Mouse (Mus musculus): ENCODE results near the gene Fam178b. TPM values are rescaled to one million over a fixed set of nuclear protein-coding genes. Genes with fewer than 3 reads are reported as not detected.
"Not testable (repeated sequence)": the region's sequence is repeated elsewhere in the genome, so short reads cannot be mapped to it uniquely, and the experiment has no call there.

Gene Fam178b
- total RNA-seq, 2 experiments from 2014 or later, result not detected

DNA sequence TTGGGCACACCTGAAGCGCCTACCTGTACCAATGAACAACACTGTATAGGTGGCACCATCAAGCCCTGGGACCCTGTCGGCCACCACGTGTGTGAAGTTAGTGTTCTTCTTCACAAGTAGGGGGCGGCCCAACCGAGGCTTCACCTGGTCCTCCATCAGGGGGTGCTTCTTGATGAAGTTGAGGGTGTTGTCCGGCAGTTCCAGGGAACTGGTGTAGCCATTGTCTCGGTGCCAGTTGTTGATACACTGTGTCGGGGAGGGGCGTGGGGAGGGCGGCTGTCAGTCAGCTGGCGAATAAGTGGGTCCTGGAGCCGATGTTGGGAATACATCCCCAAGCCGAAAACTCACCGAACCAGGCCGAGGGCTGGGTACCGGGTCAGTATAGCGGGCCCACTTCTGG is 131.1 kb downstream of the Fam178b start:
- intact Hi-C loops (cut with DNase I), result loop anchor here (10.0 kb wide), 1 partner anchor 83 kb away; no protein-coding TSS in a partner anchor
- no peak for DNase-seq

DNA sequence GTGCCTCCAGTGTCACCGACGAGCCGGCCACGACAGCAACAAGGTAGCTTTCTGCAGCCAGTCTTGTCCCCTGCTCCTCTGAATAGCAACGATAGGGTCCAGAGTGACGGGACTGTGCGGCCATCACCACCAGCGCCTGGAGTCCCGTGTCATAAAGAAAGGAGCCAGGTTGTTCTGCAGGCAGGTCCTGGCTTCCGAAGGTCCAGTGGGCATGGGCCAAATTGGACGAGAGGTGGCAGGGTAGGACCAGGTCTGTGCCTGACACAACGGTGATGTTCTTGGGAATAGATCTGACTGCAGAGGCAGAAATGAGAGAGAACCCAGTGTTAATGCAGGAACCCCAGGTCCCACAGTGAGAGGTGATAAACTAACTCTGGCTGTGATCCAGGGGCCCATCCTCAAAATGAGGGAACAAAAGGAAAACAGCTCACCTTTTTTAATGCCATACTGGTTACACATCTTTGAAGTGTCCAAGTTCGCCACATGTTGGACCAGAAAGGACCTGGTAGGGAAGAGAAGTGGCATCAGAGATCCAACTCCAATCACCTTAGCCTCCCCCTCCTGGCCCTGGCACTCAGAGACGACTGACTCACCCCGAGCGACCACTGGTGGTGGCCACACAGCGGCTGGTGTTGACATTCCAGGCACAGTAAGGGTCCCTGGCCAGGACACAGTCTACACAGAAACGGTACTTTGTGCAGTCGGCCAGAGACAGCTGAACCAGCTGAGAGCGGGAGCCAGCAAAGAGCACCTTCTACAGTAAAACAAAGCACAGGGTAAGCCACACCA is 132.7 kb downstream of the Fam178b start:
- DNase-seq, result no peak
- intact Hi-C loops (cut with DNase I), result loop anchor here (10.0 kb wide), 1 partner anchor 85 kb away; no protein-coding TSS in a partner anchor

DNA sequence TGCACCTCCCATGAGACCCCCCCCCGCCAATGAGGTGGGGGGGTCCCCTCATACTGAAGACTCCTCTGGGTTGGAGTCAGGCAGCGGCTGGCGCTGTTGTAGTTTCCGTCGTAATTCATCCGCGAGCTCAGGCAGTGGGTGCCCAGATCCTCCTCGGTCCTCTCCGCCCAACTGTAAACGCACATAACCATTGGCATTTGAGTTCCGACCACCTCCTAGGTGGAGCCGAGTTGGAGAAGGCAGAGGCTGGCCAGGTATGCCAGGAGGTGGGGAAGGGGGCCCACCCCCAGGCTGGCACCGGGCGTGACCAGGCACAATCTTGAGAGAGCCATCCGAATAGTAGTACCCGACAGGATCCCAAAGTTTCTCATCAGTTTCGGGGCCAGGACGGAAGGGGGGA is 133.5 kb downstream of the Fam178b start:
- intact Hi-C loops (cut with DNase I), result loop anchor here (5.0 kb wide), 1 partner anchor 143 kb away; the partner anchor contains the start of gene Cox5b

DNA sequence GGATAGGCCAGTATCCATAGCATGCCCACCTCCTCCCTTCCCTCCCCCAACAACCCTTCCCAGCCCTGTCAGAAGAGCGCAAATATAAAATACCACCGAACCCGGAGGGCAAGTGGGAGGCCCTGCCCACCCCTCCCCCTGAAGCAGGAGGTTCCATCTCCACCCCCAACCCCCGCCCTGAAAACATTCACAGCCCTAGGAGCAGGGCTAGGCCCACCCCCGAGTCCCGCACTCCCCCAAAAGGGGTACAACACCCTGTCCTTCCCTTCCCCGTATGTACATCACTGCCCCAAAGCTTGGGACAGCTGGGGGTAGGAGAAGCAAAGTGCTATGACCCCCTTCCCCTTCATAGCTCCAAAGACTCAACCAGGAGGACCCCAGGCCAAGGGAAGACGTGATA is 134.2 kb downstream of the Fam178b start:
- intact Hi-C loops (cut with DNase I), result loop anchor here (5.0 kb wide), 1 partner anchor 144 kb away; the partner anchor contains the start of gene Cox5b

More for the DNA sequence above, 133.5 kb downstream of the Fam178b start:
- no peak for DNase-seq

GRCm38 (mm10) chr1:36547981-36548598 is 134.9 kb downstream of the Fam178b start:
- peak; percentile 66 for DNase-seq
- intact Hi-C loops (cut with DNase I), result loop anchor here (5.0 kb wide), 1 partner anchor 144 kb away; the partner anchor contains the start of gene Cox5b

More for the DNA sequence above, 134.2 kb downstream of the Fam178b start:
- no peak for DNase-seq

DNA sequence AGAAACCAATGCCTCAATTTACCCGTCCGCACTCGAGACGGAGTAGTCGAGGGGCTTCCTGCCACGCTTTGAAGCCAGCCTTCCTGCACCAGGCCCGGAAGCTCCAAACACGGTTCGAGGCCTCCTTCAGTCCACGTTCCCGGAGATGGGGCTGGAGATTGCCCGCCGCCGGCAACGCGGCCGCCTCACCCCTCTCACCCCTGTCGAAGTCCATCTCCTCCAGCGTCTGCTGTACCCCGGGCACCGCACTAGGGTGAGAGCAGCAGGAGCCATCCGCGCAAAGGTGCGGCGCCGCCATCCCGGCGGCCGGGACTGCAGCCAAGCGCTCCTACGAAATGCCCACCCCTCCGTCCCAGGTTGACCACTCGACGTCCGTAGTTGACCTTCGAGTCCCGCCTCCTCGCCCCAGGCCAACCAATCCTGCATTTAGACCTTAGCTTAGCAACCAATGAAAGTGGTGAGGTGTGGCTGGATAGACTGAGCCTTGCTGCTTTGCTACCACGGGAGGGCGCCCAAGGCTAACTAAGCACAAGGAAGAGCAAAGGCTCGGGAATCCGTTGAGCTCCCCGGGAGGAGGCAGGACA is 136.0 kb downstream of the Fam178b start, which contains the start of gene Ankrd39:
Ankrd39 (minus strand) TSS at position 558 of the 584 bp plus-strand sequence.
- intact Hi-C loops (cut with DNase I), result loop anchor here (5.0 kb wide), 1 partner anchor 145 kb away; the partner anchor contains the start of gene Cox5b
- peak; percentile 99 for DNase-seq

- intact Hi-C loops (cut with DNase I), result loop anchor here (5.0 kb wide), 1 partner anchor 146 kb away; the partner anchor contains the start of gene Cox5b
- DNase-seq, result no peak
These were observed 137.0 kb downstream of the Fam178b start for GRCm38 (mm10) chr1:36545845-36546600.

GRCm38 (mm10) chr1:36545382-36545781 is 137.6 kb downstream of the Fam178b start:
- intact Hi-C loops (cut with DNase I), result loop anchor here (5.0 kb wide), 1 partner anchor 147 kb away; the partner anchor contains the start of gene Cox5b

DNA sequence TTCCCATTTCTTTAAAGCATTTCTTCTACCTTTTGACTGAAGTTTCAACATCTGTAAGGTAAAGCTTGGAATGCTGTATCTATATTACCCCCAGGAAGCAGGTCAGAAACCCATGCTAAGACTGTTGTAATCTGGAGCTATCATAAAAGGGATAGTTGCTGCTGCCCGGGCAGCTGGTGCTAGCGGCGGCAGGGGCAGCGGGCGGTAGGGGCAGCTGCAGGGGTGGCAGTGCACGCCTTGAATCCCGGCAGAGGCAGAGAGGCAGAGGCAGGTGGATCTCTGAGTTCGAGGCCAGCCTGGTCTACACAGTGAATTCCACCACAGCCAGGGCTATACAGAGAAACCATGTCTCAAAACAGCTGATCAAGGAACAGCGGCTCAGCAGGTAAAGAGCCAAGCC is 140.1 kb downstream of the Fam178b start:
- intact Hi-C loops (cut with DNase I), result no loop called here
- no peak for DNase-seq

More at GRCm38 (mm10) chr1:36545382-36545781, 137.6 kb downstream of the Fam178b start:
- no peak for DNase-seq

- intact Hi-C loops (cut with DNase I), result no loop called here
- DNase-seq, result peak; percentile 64
These were observed 141.1 kb downstream of the Fam178b start for GRCm38 (mm10) chr1:36541844-36542243.

DNA sequence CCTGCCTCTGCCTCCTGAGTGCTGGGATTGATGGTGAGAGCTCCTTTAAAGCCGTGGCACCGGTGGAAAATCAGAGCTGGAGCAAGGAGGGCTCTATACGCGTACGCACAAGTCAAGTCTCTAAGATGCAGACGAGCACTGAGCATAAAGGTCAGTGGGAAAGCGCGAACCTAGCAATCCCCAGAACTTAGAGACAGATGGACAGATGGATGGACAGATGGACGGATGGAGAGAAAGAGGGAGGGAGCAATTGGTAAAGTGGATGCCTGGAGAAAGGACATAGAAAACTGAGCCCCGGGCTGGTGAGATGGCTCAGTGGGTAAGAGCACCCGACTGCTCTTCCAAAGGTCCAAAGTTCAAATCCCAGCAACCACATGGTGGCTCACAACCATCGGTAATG is 142.2 kb downstream of the Fam178b start:
- no peak for DNase-seq
- intact Hi-C loops (cut with DNase I), result no loop called here

DNA sequence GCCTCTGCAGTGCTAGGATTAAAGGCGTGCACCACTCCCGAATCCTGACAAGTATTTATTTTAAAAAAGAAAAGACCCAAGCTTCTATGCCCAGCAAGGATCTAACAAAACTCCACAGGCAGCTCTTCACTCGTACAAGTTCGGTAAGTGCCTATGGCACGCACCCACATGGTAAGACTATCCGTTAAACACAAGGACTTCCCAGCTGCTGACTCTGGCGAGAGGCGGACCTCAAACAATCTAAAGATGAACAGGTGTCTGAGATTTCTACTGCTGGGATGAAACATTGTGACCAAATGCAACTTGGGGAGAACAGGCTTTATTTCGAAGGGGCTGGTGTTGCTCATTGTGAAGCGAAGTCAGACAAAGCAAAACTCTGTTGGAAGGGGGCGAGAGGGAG is 142.9 kb downstream of the Fam178b start:
- no peak for DNase-seq
- intact Hi-C loops (cut with DNase I), result no loop called here

DNA sequence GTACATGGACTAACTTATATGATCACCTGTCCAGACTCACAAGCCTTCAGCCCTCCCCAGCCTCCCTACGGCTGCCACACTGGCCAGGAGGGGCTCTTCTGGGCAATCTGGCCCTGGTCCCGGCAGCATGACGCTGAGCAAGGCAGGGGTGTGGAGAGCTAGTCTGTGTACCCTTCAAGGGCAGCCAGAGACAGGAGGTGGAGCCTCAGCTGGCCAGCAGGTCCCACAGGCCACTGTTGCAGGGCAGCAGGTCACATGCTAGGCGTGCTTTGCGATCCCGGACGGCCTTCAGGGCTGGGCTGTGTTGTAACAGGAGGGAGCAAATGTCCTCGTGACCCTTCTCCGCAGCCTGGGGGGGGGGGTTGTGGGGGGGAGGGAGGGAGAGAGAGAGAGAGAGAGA is 143.8 kb downstream of the Fam178b start, which contains the start of gene Gm42417:
Gm42417 (minus strand) TSS at position 244 of the 400 bp plus-strand sequence.
- intact Hi-C loops (cut with DNase I), result no loop called here
- peak; percentile 69 for DNase-seq

- DNase-seq, result no peak
These were observed 144.3 kb downstream of the Fam178b start for GRCm38 (mm10) chr1:36538727-36539126.

DNA sequence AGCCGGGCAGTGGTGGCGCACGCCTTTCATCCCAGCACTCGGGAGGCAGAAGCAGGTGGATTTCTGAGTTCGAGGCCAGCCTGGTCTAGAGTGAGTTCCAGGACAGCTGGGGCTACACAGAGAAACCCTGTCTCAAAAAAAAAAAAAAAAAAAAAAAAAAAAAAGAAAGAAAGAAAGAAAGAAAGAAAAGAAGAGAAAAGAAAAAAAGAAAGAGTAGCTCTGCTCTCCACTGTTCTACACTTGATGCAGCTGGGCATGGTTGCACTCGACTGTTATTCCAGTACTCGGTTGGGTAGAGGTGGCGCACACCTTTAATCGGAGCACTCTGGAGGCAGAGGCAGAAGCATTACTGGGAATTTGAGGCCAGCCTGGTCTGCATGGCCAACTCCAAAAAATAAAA is 146.2 kb downstream of the Fam178b start, which contains the start of gene Ankrd23:
Ankrd23 (minus strand) TSS at position 101 of the 400 bp plus-strand sequence.
- intact Hi-C loops (cut with DNase I); DNase-seq: not testable (repeated sequence)

More at GRCm38 (mm10) chr1:36538727-36539126, 144.3 kb downstream of the Fam178b start:
- intact Hi-C loops (cut with DNase I), result no loop called here

- intact Hi-C loops (cut with DNase I), result no loop called here
- no peak for DNase-seq
These were observed 146.6 kb downstream of the Fam178b start for GRCm38 (mm10) chr1:36536397-36536728.

- intact Hi-C loops (cut with DNase I), result no loop called here
- peak; percentile 82 for DNase-seq
These were observed 147.2 kb downstream of the Fam178b start for GRCm38 (mm10) chr1:36535477-36536396.

GRCm38 (mm10) chr1:36534595-36535058 is 148.4 kb downstream of the Fam178b start:
- no peak for DNase-seq

DNA sequence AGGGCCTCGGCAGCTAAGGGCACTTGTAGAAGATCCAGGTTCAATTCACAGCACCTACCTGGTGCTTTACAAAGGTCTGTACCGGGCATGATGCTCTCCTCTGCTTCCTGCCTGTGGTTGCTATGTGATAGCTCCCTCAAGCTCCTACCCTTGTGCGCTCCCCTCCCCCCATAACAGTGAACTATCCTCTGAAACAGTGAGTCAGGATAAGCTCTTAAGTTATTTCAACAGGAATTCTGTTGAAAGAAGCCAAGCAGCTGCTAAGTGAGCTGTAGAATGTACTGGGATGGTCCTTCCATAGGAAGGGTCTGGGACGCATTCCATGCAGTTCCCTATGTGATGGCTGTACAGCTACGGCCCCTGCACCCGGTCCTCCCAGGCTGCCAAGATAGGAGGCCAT is 149.4 kb downstream of the Fam178b start:
- intact Hi-C loops (cut with DNase I), result no loop called here
- no peak for DNase-seq

More at GRCm38 (mm10) chr1:36534595-36535058, 148.4 kb downstream of the Fam178b start:
- intact Hi-C loops (cut with DNase I), result no loop called here

All from left cerebral cortex, postnatal 4 days (tissue).